Mouse (Mus musculus): ENCODE data around the gene Grik3. TPM values are rescaled to one million over a fixed set of nuclear protein-coding genes. Genes with fewer than 3 reads are reported as not detected.

Gene Grik3
- total RNA-seq, 1 experiment from 2014 or later: 0.39 TPM

GRCm38 (mm10) chr4:125492122-125492505, 1.6 kb downstream of the Grik3 start:
- DNase-seq: no peak

GRCm38 (mm10) chr4:125492706-125493105, 2.2 kb downstream of the Grik3 start:
- DNase-seq: no peak

DNA sequence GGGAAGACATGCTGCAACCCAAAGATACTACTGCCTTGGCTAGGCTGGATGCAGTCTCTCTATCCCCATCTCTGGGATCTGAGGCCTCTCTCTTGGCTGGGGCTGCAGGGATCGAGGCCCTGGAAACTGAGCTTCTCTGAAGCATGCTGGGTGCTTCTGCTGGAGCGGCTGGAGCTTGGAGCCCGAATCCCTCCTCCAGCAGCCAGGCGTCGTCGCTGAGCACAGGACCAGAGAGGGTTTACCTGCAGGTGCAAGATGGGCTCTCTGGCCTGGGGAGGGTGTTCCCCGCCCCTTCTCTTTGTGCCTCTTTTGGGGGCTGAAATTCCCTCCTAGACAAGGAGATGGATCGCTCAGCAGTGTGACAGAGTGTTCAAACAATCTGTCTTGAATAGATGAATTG, 2.6 kb downstream of the Grik3 start:
- DNase-seq: no peak

DNA sequence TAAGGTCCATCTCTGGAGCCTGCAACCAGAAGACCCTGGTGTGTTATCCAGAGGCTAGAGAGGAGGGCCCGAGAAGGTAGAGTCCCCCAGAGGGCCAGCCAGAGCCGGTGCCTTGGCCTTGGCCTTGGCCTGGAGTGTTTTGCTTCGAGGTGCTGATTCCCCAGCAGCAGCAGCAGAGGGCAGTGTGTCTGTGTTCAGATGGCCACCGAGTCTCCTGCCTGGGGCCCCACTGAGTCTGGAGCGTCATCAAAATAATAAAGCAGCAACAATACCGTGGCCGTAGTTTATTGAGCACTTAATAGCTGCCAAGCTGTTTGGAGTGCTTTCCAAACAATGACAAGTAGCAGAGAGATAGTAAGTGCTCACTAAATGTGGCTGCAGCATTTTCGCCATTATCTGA, 5.0 kb downstream of the Grik3 start:
- peak; percentile 9 for DNase-seq

DNA sequence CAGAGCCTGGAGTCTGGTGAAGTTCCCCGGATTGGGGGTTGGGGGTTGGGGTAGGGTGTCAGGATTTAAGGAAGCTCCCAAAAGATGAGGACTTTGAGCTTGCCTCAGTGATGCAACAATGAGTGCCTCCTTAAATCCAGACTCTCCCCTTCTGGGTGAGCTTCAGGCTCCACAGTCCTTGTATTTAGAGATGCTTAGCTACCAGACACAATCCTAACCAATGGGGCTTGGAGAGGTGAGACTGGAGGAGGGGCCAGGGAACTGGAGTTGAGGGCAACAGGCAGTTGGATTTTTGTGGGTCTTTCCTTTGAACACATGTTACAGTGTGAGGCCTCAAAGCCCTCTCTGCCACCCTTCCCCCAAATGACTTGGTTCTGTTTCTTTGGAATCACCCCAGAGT, 6.5 kb downstream of the Grik3 start:
- no peak for DNase-seq

DNA sequence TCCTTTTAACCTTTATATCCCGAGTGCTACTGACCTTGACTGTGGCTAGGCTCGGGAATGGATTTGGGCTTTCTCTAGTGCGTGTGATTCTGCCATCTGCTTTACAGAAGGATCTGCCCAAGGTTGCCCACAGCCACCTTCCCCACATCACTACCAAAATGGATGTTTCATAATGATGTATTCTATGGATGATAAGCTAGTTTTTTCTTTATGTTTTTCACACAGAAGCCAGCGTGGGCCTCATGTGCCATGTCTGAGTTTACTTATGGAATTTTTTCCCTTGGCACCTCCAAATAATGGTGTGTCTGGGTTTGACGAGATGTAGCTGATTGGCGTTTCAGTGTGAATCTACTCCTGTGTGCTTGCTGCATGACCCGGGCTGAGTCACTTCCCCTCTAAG, 7.0 kb downstream of the Grik3 start:
- no peak for DNase-seq

GRCm38 (mm10) chr4:125498866-125499265, 8.4 kb downstream of the Grik3 start:
- no peak for DNase-seq

- peak; percentile 66 for DNase-seq
These were observed 12.4 kb downstream of the Grik3 start for GRCm38 (mm10) chr4:125502861-125503260.

GRCm38 (mm10) chr4:125512434-125512833, 21.9 kb downstream of the Grik3 start:
- DNase-seq: no peak

- no peak for DNase-seq
These were observed 25.1 kb downstream of the Grik3 start for GRCm38 (mm10) chr4:125515646-125516045.

DNA sequence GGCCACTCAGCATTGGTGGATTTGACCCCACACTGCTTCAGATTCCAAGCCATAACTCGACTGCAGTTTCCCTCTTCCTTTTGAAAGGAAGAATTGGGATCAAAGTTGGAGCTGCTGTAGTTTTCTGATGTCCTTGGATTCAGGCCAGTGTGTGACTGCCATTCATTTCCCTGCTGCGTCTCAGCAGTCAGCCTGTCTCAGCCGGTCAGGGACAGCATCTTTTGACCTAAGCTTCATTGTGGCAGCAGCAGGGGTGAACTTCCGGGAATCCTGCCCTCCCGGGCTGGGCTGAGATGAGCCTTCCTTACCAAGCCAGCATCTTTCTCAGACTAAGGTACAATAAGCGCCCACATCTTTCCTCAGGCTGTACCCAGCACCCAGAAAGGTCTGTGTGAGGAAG, 26.1 kb downstream of the Grik3 start:
- DNase-seq: peak; percentile 21

GRCm38 (mm10) chr4:125518861-125519260, 28.4 kb downstream of the Grik3 start:
- no peak for DNase-seq

DNA sequence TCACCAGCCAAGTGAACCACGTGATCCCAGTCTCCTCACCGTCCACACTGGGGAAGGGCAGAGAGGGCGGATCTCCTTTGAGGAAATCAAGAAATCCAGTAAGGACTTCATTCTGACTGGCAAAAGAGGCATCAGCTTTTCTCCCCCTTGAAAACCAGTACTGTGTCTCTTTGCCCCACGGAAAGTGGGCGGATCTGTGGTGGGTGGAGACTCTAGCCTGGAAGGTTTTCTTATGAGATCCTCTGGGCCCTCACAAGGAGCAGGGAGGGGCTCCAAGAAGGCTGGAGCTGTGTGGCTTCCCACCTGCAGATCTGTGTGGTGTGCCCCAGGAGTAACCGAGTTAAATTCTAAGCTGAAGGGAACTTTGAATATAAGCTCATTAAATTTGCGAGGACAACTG, 32.4 kb downstream of the Grik3 start:
- DNase-seq: no peak

DNA sequence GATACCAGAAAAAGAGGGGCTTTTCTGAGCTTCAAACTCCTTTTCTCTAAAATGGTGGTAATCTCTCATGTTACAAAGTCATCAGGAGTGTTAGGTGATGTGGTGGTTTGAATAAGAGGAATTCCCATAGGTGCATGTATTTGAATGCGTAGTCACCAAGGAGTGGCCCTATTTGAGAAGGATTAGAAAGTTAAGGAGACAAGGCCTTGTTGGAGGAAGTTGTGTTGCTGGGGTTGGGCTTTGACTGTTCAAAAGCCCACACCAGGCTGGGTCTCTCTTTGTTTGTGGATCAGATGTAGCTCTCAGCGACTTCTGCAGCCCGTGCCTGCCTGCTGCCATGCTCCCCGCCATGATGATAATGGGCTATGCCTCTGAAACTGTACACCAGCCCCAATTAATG, 34.8 kb downstream of the Grik3 start:
- no peak for DNase-seq

- DNase-seq: no peak
These were observed 35.9 kb downstream of the Grik3 start for GRCm38 (mm10) chr4:125526425-125526824.

- DNase-seq: no peak
These were observed 43.5 kb downstream of the Grik3 start for GRCm38 (mm10) chr4:125533965-125534364.

GRCm38 (mm10) chr4:125534449-125534848, 43.9 kb downstream of the Grik3 start:
- peak; percentile 54 for DNase-seq

DNA sequence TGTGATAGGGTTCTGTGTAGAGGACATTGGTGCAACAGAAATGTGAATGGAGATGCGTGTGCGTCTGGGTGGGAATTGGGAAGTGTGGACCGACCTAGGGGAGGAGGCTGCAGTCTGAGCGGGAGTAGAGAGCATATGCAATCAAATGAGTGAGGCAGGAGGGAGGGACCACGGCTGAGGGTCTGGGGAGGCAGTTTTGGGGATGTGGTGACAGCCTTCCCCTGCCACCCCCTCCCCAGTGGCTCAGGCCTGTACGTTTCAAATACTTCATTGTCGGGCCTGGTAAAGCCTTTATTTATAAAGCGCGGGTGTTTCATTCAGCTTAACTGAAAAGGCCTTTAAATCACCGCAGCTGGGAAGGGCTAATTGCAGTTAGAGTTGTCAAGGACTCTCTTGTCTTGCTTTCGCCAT, 44.5 kb downstream of the Grik3 start:
- DNase-seq: no peak

DNA sequence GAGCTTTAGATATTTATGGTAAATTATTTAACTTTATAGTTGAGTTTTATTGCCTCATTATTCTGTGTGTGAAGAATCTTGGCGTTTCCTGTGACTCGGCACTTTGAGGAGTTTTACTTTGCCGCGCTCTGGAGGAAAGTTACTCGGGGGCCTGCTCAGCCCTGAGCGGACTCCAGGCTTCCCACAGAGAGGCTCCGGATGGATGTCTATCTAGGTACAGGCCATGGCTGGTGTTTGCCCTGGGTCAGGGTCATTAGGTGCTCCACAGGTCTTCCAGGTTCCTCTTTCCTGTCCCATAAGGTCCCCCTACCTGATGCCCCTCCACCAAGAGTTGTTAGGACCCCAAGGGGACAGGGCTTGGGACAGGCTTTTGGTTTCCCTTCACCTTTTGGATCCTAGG, 45.0 kb downstream of the Grik3 start:
- DNase-seq: no peak

GRCm38 (mm10) chr4:125535977-125536376, 45.5 kb downstream of the Grik3 start:
- no peak for DNase-seq

GRCm38 (mm10) chr4:125538301-125538965, 47.9 kb downstream of the Grik3 start:
- DNase-seq: peak; percentile 36

- no peak for DNase-seq
These were observed 49.1 kb downstream of the Grik3 start for GRCm38 (mm10) chr4:125539617-125540016.

DNA sequence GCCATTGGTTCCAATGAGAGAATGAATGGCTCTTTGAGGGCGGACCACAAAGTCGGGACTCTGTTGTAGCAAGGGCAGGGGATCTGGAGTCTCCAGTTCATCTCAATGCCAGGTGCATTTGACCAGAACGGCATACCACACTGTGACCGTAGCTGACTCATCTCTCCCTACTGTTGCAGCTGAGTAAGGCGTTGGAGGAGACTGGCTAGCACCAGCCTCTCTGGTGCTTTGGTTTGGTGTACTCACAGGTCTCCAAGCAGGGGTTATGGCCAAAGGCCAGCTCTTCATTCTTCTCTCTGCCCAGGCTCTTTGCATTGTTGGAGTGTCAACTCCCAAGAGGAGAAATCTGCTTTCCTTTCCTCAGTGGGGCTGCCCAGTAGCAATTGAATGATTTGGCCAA, 52.7 kb downstream of the Grik3 start:
- DNase-seq: no peak

- DNase-seq: no peak
These were observed 54.7 kb downstream of the Grik3 start for GRCm38 (mm10) chr4:125544947-125545767.
